Mouse (Mus musculus): ENCODE measurements around the gene Isg15. TPM values are rescaled to one million over a fixed set of nuclear protein-coding genes. Genes with fewer than 3 reads are reported as not detected.

Gene Isg15
- polyA plus RNA-seq, 1 experiment from 2014 or later = 3.2 TPM

Small RNAs within 50 kb of the gene (microRNA-seq; reads per million reads assigned to microRNA genes)
- 1.4 reads per million for gene Mir7658

Other genes with a start within 250 kb of the Isg15 start
- 15.3 and 17.2 TPM in 2 replicates for gene C1qtnf12, start 238.5 kb downstream of the Isg15 start, polyA plus RNA-seq (2015; fragmentation: Nextera tagmentation; extraction: Ambion mirVana)
- gene B3galt6, start 208.2 kb downstream of the Isg15 start, polyA plus RNA-seq (2015; fragmentation: Nextera tagmentation; extraction: Ambion mirVana) = 31.9 and 35.6 TPM in 2 replicates
- 118 and 137 TPM in 2 replicates for gene Sdf4, start 207.9 kb downstream of the Isg15 start, polyA plus RNA-seq (2015; fragmentation: Nextera tagmentation; extraction: Ambion mirVana)
- gene Tnfrsf4, start 187.0 kb downstream of the Isg15 start, polyA plus RNA-seq (2015; fragmentation: Nextera tagmentation; extraction: Ambion mirVana) = 0.19 and 0.89 TPM in 2 replicates
- 1.8 and 3.3 TPM in 2 replicates for gene Tnfrsf18, start 174.7 kb downstream of the Isg15 start, polyA plus RNA-seq (2015; fragmentation: Nextera tagmentation; extraction: Ambion mirVana)
- 0.64 TPM in 1 of 2 replicates, not detected in the other for gene Ttll10, start 141.4 kb downstream of the Isg15 start, polyA plus RNA-seq (2015; fragmentation: Nextera tagmentation; extraction: Ambion mirVana)
- 23.5 and 27.3 TPM in 2 replicates for gene 9430015G10Rik, start 90.8 kb downstream of the Isg15 start, polyA plus RNA-seq (2015; fragmentation: Nextera tagmentation; extraction: Ambion mirVana)
- gene Rnf223, start 70.3 kb downstream of the Isg15 start, polyA plus RNA-seq (2015; fragmentation: Nextera tagmentation; extraction: Ambion mirVana) = 0.37 and 0.43 TPM in 2 replicates
- gene Agrn, start 3.3 kb downstream of the Isg15 start, polyA plus RNA-seq (2015; fragmentation: Nextera tagmentation; extraction: Ambion mirVana) = 87.2 and 100 TPM in 2 replicates
- 4.2 and 6.2 TPM in 2 replicates for gene AW011738, start 2.5 kb upstream of the Isg15 start, polyA plus RNA-seq (2015; fragmentation: Nextera tagmentation; extraction: Ambion mirVana)
- gene Perm1, start 15.1 kb upstream of the Isg15 start, polyA plus RNA-seq (2015; fragmentation: Nextera tagmentation; extraction: Ambion mirVana) = 2.3 and 2.8 TPM in 2 replicates
- 27.2 and 28.7 TPM in 2 replicates for gene Plekhn1, start 34.0 kb upstream of the Isg15 start, polyA plus RNA-seq (2015; fragmentation: Nextera tagmentation; extraction: Ambion mirVana)
- gene Noc2l, start 35.2 kb upstream of the Isg15 start, polyA plus RNA-seq (2015; fragmentation: Nextera tagmentation; extraction: Ambion mirVana) = 50.4 and 61.6 TPM in 2 replicates
- gene Samd11, start 54.8 kb upstream of the Isg15 start, polyA plus RNA-seq (2015; fragmentation: Nextera tagmentation; extraction: Ambion mirVana) = 1.7 TPM in 2 replicates
- not detected in 2 replicates for gene Vmn2r-ps159, start 130.3 kb upstream of the Isg15 start, polyA plus RNA-seq (2015; fragmentation: Nextera tagmentation; extraction: Ambion mirVana)

Data from neural tube, embryonic 15.5 days (tissue).